11 mouse cellular contexts compared by ENCODE assay signal in the genomic region with DNA sequence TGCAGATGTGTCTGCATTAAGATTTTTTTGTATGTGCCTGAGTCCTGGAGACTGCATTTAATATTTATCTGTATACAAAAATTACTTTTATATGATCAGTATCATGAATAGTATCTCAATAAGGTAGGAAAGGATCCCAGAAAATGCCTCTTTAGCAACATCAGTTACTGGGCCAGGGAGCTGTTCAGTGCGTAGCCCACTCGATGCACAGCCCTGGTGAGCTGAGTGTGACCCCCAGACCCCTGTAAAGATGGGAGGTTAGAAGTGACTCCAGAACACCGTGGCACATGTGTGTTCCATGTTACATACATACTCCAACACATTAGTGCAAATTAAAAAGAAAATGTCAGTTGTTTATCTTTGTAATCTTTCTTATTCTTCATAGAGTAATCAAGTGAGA. TPM values are rescaled to one million over a fixed set of nuclear protein-coding genes. Genes with fewer than 3 reads are reported as not detected.
DNase-seq lines count a peak whose midpoint lies in the region; ATAC-seq and TF ChIP-seq lines count a peak whose summit lies in the region.
"Had no signal": no experiment of that assay in that cellular context is flagged by ENCODE, and none has a peak within 500 bp of the region (broad histone marks: within the 10 kb centered on the region; RNA-seq: fewer than 3 reads in every experiment).

No protein-coding gene starts in this region.

- DNase-seq in heart, adult 11 months, result peak; percentile 86
- no peak for DNase-seq in heart, postnatal 10 days
- DNase-seq in liver, result no peak
- DNase-seq in liver, embryonic 13.5 days, result no peak
- DNase-seq: forebrain, postnatal 0 days had no signal

- no peak overlapping the region for H3K9ac ChIP-seq in intestine, postnatal 0 days (ENCODE audit: low read depth, low read length)
- H3K9ac ChIP-seq in intestine, embryonic 16.5 days (ENCODE audit: low read depth, low read length), result no peak overlapping the region
- H3K9ac ChIP-seq in liver, embryonic 12.5 days, result no peak overlapping the region
- no peak overlapping the region for H3K9ac ChIP-seq in liver, embryonic 13.5 days
- H3K9ac ChIP-seq: forebrain, embryonic 13.5 days; forebrain, postnatal 0 days; hindbrain, embryonic 15.5 days had no signal

- intact Hi-C loops in heart, postnatal 10 days (cut with DNase I), result loop anchor here (5.0 kb wide), 2 partner anchors 42 to 103 kb away; a partner anchor contains a TSS

- H3K36me3 ChIP-seq in intestine, postnatal 0 days (ENCODE audit: control insufficient read depth, insufficient read depth), result peaks cover 28% of the 10 kb centered on the region
- peaks cover 14% of the 10 kb centered on the region for H3K36me3 ChIP-seq in intestine, embryonic 16.5 days (ENCODE audit: control insufficient read depth, insufficient read depth, low read length)
- H3K36me3 ChIP-seq in liver, embryonic 12.5 days, result peaks cover 55% of the 10 kb centered on the region
- peaks cover 54% of the 10 kb centered on the region for H3K36me3 ChIP-seq in liver, embryonic 13.5 days

- 91% methylated on average over 3 of the region's 3 CpGs for WGBS in intestine, postnatal 0 days
- 85% methylated on average over 3 of the region's 3 CpGs for WGBS in intestine, embryonic 16.5 days
- 87% methylated on average over 3 of the region's 3 CpGs for WGBS in liver, embryonic 12.5 days (ENCODE audit: insufficient replicate concordance)
- WGBS in liver, embryonic 13.5 days (ENCODE audit: insufficient replicate concordance), result 86% methylated on average over 3 of the region's 3 CpGs

- no peaks in the 10 kb centered on the region for H3K27me3 ChIP-seq in intestine, postnatal 0 days (replicated peaks; ENCODE audit: control insufficient read depth, insufficient read depth, low read length)
- H3K27me3 ChIP-seq in intestine, embryonic 16.5 days (replicated peaks; ENCODE audit: control insufficient read depth, insufficient read depth, low read length), result no peaks in the 10 kb centered on the region
- no peaks in the 10 kb centered on the region for H3K27me3 ChIP-seq in liver, embryonic 12.5 days (replicated peaks)
- no peaks in the 10 kb centered on the region for H3K27me3 ChIP-seq in liver, embryonic 13.5 days
- H3K27me3 ChIP-seq: forebrain, embryonic 13.5 days; hindbrain, embryonic 15.5 days had no signal

- ATAC-seq in intestine, postnatal 0 days, result no peak
- no peak for ATAC-seq in intestine, embryonic 16.5 days
- ATAC-seq in liver, embryonic 12.5 days, result no peak
- ATAC-seq in liver, embryonic 13.5 days (ENCODE audit: low read depth), result no peak
- ATAC-seq: activated CD4-positive, CD25-positive, alpha-beta regulatory T cell, adult 4 months; forebrain, embryonic 13.5 days; forebrain, postnatal 0 days had no signal

- no peak for TF ChIP-seq CTCF in intestine, postnatal 0 days (IDR thresholded peaks at IDR 0.05; ENCODE audit: low read depth)

- no peaks in the 10 kb centered on the region for H3K9me3 ChIP-seq in intestine, postnatal 0 days (ENCODE audit: control insufficient read depth)
- H3K9me3 ChIP-seq in intestine, embryonic 16.5 days (ENCODE audit: control insufficient read depth, low read length), result no peaks in the 10 kb centered on the region
- H3K9me3 ChIP-seq in liver, embryonic 12.5 days (replicated peaks), result no peaks in the 10 kb centered on the region
- no peaks in the 10 kb centered on the region for H3K9me3 ChIP-seq in liver, embryonic 13.5 days (replicated peaks)
- H3K9me3 ChIP-seq: forebrain, embryonic 13.5 days; hindbrain, embryonic 15.5 days had no signal

- no peak overlapping the region for H3K27ac ChIP-seq in intestine, postnatal 0 days (ENCODE audit: low read depth, low read length)
- H3K27ac ChIP-seq in intestine, embryonic 16.5 days (ENCODE audit: low read length), result no peak overlapping the region
- H3K27ac ChIP-seq in liver, embryonic 12.5 days, result peak overlapping the region; percentile 96; the same call in 1 of the 2 replicates
- H3K27ac ChIP-seq in liver, embryonic 13.5 days, result peak overlapping the region; percentile 96
- H3K27ac ChIP-seq: forebrain, embryonic 13.5 days; hindbrain, embryonic 15.5 days had no signal

- peaks cover 6% of the 10 kb centered on the region; the same call in 1 of the 2 replicates for H3K4me1 ChIP-seq in intestine, postnatal 0 days (replicated peaks; ENCODE audit: control insufficient read depth, insufficient read depth, low read length)
- peaks cover 13% of the 10 kb centered on the region for H3K4me1 ChIP-seq in intestine, embryonic 16.5 days (ENCODE audit: control insufficient read depth, insufficient read depth, low read length)
- peaks cover 43% of the 10 kb centered on the region for H3K4me1 ChIP-seq in liver, embryonic 12.5 days
- H3K4me1 ChIP-seq in liver, embryonic 13.5 days (replicated peaks), result peaks cover 45% of the 10 kb centered on the region

- no peak overlapping the region for H3K4me3 ChIP-seq in intestine, postnatal 0 days (ENCODE audit: low read depth, low read length)
- H3K4me3 ChIP-seq in intestine, embryonic 16.5 days (ENCODE audit: low read length), result no peak overlapping the region
- H3K4me3 ChIP-seq in liver, embryonic 12.5 days, result no peak overlapping the region
- no peak overlapping the region for H3K4me3 ChIP-seq in liver, embryonic 13.5 days (replicated peaks)
- H3K4me3 ChIP-seq: hindbrain, embryonic 15.5 days had no signal

- H3K4me2 ChIP-seq in intestine, postnatal 0 days (replicated peaks; ENCODE audit: low read depth), result peak overlapping the region; percentile 74
- H3K4me2 ChIP-seq in intestine, embryonic 16.5 days (ENCODE audit: low read depth, low read length), result no peak overlapping the region
- H3K4me2 ChIP-seq in liver, embryonic 12.5 days, result peak overlapping the region; percentile 85; the same call in 1 of the 2 replicates
- peak overlapping the region; percentile 82; the same call in 1 of the 2 replicates for H3K4me2 ChIP-seq in liver, embryonic 13.5 days

RNA-seq across cellular contexts. Expression of a gene that starts 3.4 kb away (rescaled TPM):
- total RNA-seq in heart, postnatal 10 days (2021), result 100 to 1,000 TPM in 1 of 2 experiments, 10 to 100 TPM in 1; 98.4 to 101 TPM
- 67.7 and 70.3 TPM in 2 replicates for polyA plus RNA-seq in intestine, postnatal 0 days (2015; fragmentation: Nextera tagmentation; extraction: Ambion mirVana)
- polyA plus RNA-seq in intestine, embryonic 16.5 days (2015; fragmentation: Nextera tagmentation; extraction: Ambion mirVana), result 87.8 and 91.7 TPM in 2 replicates
- 122 and 123 TPM in 2 replicates for polyA plus RNA-seq in liver, embryonic 12.5 days (2016; fragmentation: Nextera tagmentation; extraction: Ambion mirVana)
- polyA plus RNA-seq in liver, embryonic 13.5 days (2015; fragmentation: Nextera tagmentation; extraction: Ambion mirVana), result 102 and 104 TPM in 2 replicates

RNA-seq across cellular contexts. Expression of a gene that starts 57.1 kb away (rescaled TPM):
- 10 to 100 TPM; 29.1 to 32.4 TPM for total RNA-seq in heart, postnatal 10 days (2021)
- 41.9 and 45.3 TPM in 2 replicates for polyA plus RNA-seq in intestine, postnatal 0 days (2015; fragmentation: Nextera tagmentation; extraction: Ambion mirVana)
- polyA plus RNA-seq in intestine, embryonic 16.5 days (2015; fragmentation: Nextera tagmentation; extraction: Ambion mirVana), result 56.3 and 66.2 TPM in 2 replicates
- 56.5 and 57.3 TPM in 2 replicates for polyA plus RNA-seq in liver, embryonic 12.5 days (2016; fragmentation: Nextera tagmentation; extraction: Ambion mirVana)
- 47.5 and 56.5 TPM in 2 replicates for polyA plus RNA-seq in liver, embryonic 13.5 days (2015; fragmentation: Nextera tagmentation; extraction: Ambion mirVana)

RNA-seq across cellular contexts. Expression of a gene that starts 58.9 kb away (rescaled TPM):
- 10 to 100 TPM; 13.1 to 17.8 TPM for total RNA-seq in heart, postnatal 10 days (2021)
- 8.1 and 8.3 TPM in 2 replicates for polyA plus RNA-seq in intestine, postnatal 0 days (2015; fragmentation: Nextera tagmentation; extraction: Ambion mirVana)
- 5.2 and 5.4 TPM in 2 replicates for polyA plus RNA-seq in intestine, embryonic 16.5 days (2015; fragmentation: Nextera tagmentation; extraction: Ambion mirVana)
- polyA plus RNA-seq in liver, embryonic 12.5 days (2016; fragmentation: Nextera tagmentation; extraction: Ambion mirVana), result 5.0 and 5.4 TPM in 2 replicates
- 3.7 and 3.9 TPM in 2 replicates for polyA plus RNA-seq in liver, embryonic 13.5 days (2015; fragmentation: Nextera tagmentation; extraction: Ambion mirVana)

Comparison
In these comparisons a context has a peak if more than half of its experiments do, and no peak if none do; other contexts are left out.
1. H3K27ac ChIP-seq: peak in liver, embryonic 12.5 days (single experiment) and liver, embryonic 13.5 days (single experiment); none in intestine, postnatal 0 days (single experiment) and intestine, embryonic 16.5 days (single experiment).